8 mouse cellular contexts compared by ENCODE assay signal in the genomic region with DNA sequence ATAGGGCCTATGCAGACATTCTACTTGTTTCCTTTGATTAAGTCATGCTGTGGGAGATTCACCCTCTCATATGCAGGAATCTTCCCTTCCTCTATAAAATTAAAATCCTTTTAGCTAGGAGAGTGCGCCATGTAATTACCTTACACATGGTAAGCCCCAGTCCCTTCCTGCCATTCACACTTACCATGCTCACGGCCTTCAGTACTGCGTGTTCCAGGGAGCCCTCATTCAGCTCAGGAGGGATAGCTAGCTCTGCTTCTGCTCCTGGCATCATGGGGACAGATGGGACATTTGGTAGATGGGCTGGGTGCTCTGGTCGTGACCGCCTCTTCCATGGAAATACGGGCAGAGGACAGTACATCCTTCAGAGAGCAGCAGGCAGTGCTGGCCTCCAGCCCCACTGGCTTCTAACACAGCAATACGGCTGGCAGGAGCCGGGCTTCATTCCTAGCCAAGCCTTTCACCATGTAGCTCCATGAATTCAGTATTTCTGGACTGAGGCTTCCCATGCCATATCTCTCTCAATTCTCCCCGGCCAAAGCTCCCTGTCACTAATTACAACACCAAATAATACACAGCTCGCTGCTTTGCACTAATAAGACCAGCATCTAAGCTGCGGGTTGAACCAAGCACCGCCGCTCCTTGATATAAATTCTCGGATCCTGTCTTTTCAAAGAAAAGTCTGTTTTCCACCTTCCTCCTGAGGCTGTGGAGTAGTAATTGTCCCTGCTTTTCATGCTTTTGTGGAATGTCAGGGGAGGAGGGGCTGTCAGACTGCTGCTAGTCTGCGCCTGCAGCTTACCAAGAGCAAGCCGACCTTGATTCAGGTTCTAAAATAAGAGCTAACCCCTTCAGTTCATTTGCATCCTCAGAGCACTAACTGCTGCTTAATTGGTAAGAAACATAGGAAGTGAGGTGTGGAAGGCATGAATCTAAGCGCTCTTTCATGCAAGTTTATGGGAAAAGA.
DNase-seq lines count a peak whose midpoint lies in the region; ATAC-seq lines count a peak whose summit lies in the region.

No protein-coding gene starts in this region.

- peak; percentile 39 for DNase-seq in embryo, embryonic 10 days (ENCODE audit: low spot score)
- no peak for DNase-seq in embryo, embryonic 9.5 days (ENCODE audit: extremely low spot score)
- DNase-seq in cerebellum, postnatal 10 days, result peak; percentile 92 to 96
- DNase-seq in layer of hippocampus, postnatal 14 days (ENCODE audit: low spot score in 2 of 2), result peak; percentile 71 to 90
- peak; percentile 35 for DNase-seq in telencephalon, adult 2 months (ENCODE audit: low read depth, low spot score)
- DNase-seq in lung, postnatal 14 days, result no peak
- no peak for DNase-seq in thymus, postnatal 4 days

- peak overlapping the region; percentile 41; the same call in 1 of the 2 replicates for H3K27ac ChIP-seq in heart, embryonic 11.5 days (ENCODE audit: low read depth, low read length)

- H3K9ac ChIP-seq in heart, embryonic 11.5 days (ENCODE audit: low read depth, low read length), result no peak overlapping the region

- 66% methylated on average over 17 of the region's 17 CpGs for WGBS in heart, embryonic 11.5 days (ENCODE audit: insufficient replicate concordance)

- no peaks in the 10 kb centered on the region for H3K36me3 ChIP-seq in heart, embryonic 11.5 days (ENCODE audit: control insufficient read depth, insufficient read depth, low read length)

- no peaks in the 10 kb centered on the region for H3K9me3 ChIP-seq in heart, embryonic 11.5 days (replicated peaks; ENCODE audit: control insufficient read depth, low read length)

- no peak overlapping the region for H3K4me3 ChIP-seq in heart, embryonic 11.5 days (ENCODE audit: low read depth, low read length)

- no peak overlapping the region for H3K4me2 ChIP-seq in heart, embryonic 11.5 days

- H3K4me1 ChIP-seq in heart, embryonic 11.5 days (ENCODE audit: control insufficient read depth, insufficient read depth, low read length), result peaks cover 13% of the 10 kb centered on the region

- ATAC-seq in heart, embryonic 11.5 days (replicated peaks; ENCODE audit: insufficient number of reproducible peaks, low FRiP score, low TSS enrichment), result no peak

- no peaks in the 10 kb centered on the region for H3K27me3 ChIP-seq in heart, embryonic 11.5 days (ENCODE audit: control insufficient read depth, insufficient read depth, low read length)

Comparison
In these comparisons a context has a peak if more than half of its experiments do, and no peak if none do; other contexts are left out.
1. DNase-seq: peak in embryo, embryonic 10 days (single experiment), cerebellum, postnatal 10 days (2 of 2), layer of hippocampus, postnatal 14 days (2 of 2) and telencephalon, adult 2 months (single experiment); none in embryo, embryonic 9.5 days (single experiment), lung, postnatal 14 days (single experiment) and thymus, postnatal 4 days (single experiment).